Mouse (Mus musculus): ENCODE data around the gene Il33. TPM values are rescaled to one million over a fixed set of nuclear protein-coding genes. Genes with fewer than 3 reads are reported as not detected.

Gene Il33
- polyA plus RNA-seq, 1 experiment = 3.3 TPM

DNA sequence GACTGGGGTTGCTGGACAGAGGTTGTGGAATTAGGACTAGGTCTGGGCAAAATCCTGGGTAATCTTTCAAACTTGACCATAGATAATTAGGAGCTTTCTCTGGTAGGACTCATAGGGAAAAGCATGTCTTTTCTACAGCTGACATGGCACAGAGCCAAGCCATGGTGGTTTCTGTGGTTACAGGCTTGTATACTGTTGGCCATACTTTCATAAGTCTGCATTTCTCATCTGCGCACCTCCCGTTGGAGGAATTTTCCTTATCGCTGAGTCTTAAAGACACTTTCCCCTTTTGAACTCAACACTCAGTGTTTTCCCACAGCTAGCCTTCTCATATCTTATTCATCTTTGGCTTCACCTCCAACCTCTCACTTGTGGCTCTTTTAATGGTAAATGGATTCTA lies 24.6 kb upstream of the Il33 start:
- TF ChIP-seq CTCF (IDR thresholded peaks at IDR 0.05; ENCODE audit: borderline replicate concordance, control insufficient read depth, extremely low read depth, insufficient read depth, low read length, poor library complexity) (no peak), POLR2A (IDR thresholded peaks at IDR 0.05; ENCODE audit: control insufficient read depth, extremely low read depth, insufficient read depth, low read length, poor library complexity) (no peak)
- no peaks in the 10 kb centered on the region for H3K4me1 ChIP-seq (replicated peaks; ENCODE audit: control insufficient read depth, insufficient read depth, low read length)
- 6% methylated on average over 3 of the region's 3 CpGs for WGBS
- no peak overlapping the region for H3K4me3 ChIP-seq (ENCODE audit: control insufficient read depth, insufficient read depth, low read length)
- no peak overlapping the region for H3K27ac ChIP-seq (ENCODE audit: control insufficient read depth, insufficient read depth, low read length)
- H3K36me3 ChIP-seq (ENCODE audit: control insufficient read depth, insufficient read depth, low read length) = no peaks in the 10 kb centered on the region
- H3K27me3 ChIP-seq (ENCODE audit: control insufficient read depth, insufficient read depth, low read length) = no peaks in the 10 kb centered on the region
- no peak for DNase-seq

DNA sequence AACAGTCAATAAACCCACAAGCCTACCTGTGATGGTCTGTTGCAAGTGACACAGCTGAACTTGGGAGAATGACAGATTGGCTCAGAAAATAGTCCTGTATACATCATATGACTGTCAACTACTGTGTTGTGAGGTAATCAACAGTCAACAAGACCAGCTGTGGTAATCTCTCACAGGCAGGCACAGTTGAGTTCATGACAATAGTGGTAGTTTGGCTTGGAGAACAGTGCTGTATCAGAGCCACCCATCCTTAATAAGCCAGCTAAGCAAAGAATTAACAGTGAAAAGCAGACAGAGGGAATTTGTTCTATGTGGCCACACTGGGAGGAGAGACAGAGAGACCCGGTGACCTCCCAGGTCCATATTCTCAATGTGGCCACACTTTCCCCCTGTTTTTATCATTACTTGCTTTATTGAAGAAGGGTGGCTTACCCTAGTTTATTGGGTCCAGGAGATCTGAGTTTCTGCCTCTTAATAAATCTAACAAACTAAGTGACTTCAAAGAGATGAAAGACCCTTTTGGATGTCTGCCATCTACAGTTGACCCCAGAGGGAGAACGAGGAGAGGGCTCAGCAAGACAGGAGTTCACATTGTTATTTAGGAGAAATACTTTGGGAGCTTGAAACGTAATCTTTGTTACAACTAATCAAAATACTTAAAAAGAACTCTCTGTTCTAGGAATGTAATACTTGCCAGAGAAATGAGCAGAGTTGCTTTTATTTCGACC lies 22.4 kb upstream of the Il33 start:
- H3K27ac ChIP-seq (ENCODE audit: control insufficient read depth, insufficient read depth, low read length) = no peak overlapping the region
- no peak for TF ChIP-seq POLR2A (IDR thresholded peaks at IDR 0.05; ENCODE audit: control insufficient read depth, extremely low read depth, insufficient read depth, low read length, poor library complexity)
- TF ChIP-seq CTCF (IDR thresholded peaks at IDR 0.05; ENCODE audit: borderline replicate concordance, control insufficient read depth, extremely low read depth, insufficient read depth, low read length, poor library complexity) = no peak
- no peaks in the 10 kb centered on the region for H3K4me1 ChIP-seq (replicated peaks; ENCODE audit: control insufficient read depth, insufficient read depth, low read length)
- no peak overlapping the region for H3K4me3 ChIP-seq (ENCODE audit: control insufficient read depth, insufficient read depth, low read length)
- 88% methylated on average over 4 of the region's 4 CpGs for WGBS
- H3K36me3 ChIP-seq (ENCODE audit: control insufficient read depth, insufficient read depth, low read length) = no peaks in the 10 kb centered on the region
- no peaks in the 10 kb centered on the region for H3K27me3 ChIP-seq (ENCODE audit: control insufficient read depth, insufficient read depth, low read length)
- no peak for DNase-seq

DNA sequence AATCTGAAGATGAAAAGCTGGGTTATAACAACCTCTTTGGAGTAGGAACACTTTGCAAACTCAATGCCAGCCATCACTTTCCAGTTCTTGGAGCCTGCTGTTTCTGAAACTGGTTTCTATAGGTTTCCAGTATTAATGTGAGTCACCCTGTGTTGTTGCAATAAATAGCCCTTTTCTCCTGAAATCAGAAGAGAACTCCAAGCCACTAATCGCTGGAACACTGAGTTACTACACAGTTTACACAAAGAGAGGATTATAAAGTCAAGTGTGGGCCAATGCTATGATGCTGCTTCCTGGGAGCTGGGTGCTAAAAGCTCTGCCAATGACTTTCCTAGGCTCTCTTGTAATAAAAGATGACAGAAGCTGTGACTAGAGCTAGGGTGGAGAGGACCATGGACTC lies 19.0 kb upstream of the Il33 start:
- no peak for DNase-seq
- Histone ChIP-seq H3K36me3 (ENCODE audit: control insufficient read depth, insufficient read depth, low read length) (no peaks in the 10 kb centered on the region), H3K4me3 (ENCODE audit: control insufficient read depth, insufficient read depth, low read length) (no peak overlapping the region), H3K27ac (ENCODE audit: control insufficient read depth, insufficient read depth, low read length) (no peak overlapping the region), H3K27me3 (ENCODE audit: control insufficient read depth, insufficient read depth, low read length) (no peaks in the 10 kb centered on the region), H3K4me1 (replicated peaks; ENCODE audit: control insufficient read depth, insufficient read depth, low read length) (no peaks in the 10 kb centered on the region; the same call in 1 of the 2 replicates)
- no peak for TF ChIP-seq POLR2A (IDR thresholded peaks at IDR 0.05; ENCODE audit: control insufficient read depth, extremely low read depth, insufficient read depth, low read length, poor library complexity)
- no peak for TF ChIP-seq CTCF (IDR thresholded peaks at IDR 0.05; ENCODE audit: borderline replicate concordance, control insufficient read depth, extremely low read depth, insufficient read depth, low read length, poor library complexity)
- 94% methylated on average over 1 of the region's 1 CpGs for WGBS

DNA sequence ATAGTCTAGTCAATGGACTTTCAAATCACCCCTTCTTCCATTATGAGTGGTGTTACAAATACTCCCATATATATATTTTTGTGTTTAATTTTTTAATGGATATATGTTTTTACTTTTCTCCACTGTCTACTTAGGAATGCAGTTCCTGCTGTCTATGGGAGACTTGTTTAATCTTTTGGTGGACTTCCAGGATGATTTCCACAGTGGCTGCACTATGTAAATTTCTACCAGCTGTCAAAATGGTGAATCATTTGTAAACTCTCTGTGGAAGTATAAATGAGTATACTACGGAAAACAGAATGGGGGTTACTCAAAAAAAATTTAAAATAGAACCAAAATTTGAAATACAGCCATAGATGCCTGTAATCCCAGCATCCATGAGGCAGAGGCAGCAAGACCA lies 15.7 kb upstream of the Il33 start:
- no peak for TF ChIP-seq POLR2A (IDR thresholded peaks at IDR 0.05; ENCODE audit: control insufficient read depth, extremely low read depth, insufficient read depth, low read length, poor library complexity)
- no peak for TF ChIP-seq CTCF (IDR thresholded peaks at IDR 0.05; ENCODE audit: borderline replicate concordance, control insufficient read depth, extremely low read depth, insufficient read depth, low read length, poor library complexity)
- DNase-seq = no peak
- 96% methylated on average over 1 of the region's 1 CpGs for WGBS
- H3K27me3 ChIP-seq (ENCODE audit: control insufficient read depth, insufficient read depth, low read length) = no peaks in the 10 kb centered on the region
- no peak overlapping the region for H3K4me3 ChIP-seq (ENCODE audit: control insufficient read depth, insufficient read depth, low read length)
- H3K36me3 ChIP-seq (ENCODE audit: control insufficient read depth, insufficient read depth, low read length) = no peaks in the 10 kb centered on the region
- no peaks in the 10 kb centered on the region; the same call in 1 of the 2 replicates for H3K4me1 ChIP-seq (replicated peaks; ENCODE audit: control insufficient read depth, insufficient read depth, low read length)
- no peak overlapping the region for H3K27ac ChIP-seq (ENCODE audit: control insufficient read depth, insufficient read depth, low read length)

DNA sequence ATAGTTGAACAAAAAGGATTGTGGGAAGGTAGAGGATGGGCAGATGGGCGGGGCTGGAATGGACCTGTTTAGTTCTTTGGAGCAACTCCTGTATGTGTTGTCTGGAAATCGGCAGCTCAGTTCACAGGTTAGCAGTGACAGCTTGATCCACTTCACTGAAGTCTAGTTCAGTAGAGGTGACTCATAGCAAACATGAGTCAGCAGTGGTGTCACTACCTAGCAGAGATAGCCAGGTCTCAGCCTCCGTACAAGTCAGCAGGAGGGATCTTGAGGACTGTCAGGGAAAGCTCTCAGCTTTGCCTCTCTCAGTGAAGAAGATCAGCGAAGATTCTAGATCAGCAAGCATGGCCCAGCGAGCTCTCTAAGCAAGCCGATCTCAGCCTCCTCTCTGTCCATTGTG lies 13.0 kb upstream of the Il33 start:
- no peaks in the 10 kb centered on the region for H3K36me3 ChIP-seq (ENCODE audit: control insufficient read depth, insufficient read depth, low read length)

DNA sequence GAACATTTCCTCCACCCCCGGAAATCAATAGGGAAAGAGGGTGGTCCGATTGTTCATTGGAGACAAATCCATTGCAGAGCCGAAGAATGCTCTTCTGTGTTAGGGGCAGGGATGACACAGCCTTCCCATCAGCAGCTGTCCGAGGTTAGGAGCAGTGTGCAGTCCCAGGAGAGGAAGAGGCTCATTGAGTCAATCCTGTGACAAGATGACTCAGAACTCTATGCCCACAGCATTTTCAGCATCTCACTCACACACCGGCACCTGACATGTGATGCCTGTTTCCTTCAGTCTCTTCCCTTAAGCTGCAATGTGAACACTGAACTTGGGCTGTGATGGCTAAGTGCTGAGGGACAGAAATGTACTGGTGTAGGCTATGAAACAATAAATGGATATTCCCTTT lies 7.5 kb upstream of the Il33 start:
- no peak for DNase-seq
- Histone ChIP-seq H3K27ac (ENCODE audit: control insufficient read depth, insufficient read depth, low read length) (no peak overlapping the region), H3K4me1 (replicated peaks; ENCODE audit: control insufficient read depth, insufficient read depth, low read length) (no peaks in the 10 kb centered on the region), H3K36me3 (ENCODE audit: control insufficient read depth, insufficient read depth, low read length) (no peaks in the 10 kb centered on the region), H3K4me3 (ENCODE audit: control insufficient read depth, insufficient read depth, low read length) (no peak overlapping the region), H3K27me3 (ENCODE audit: control insufficient read depth, insufficient read depth, low read length) (no peaks in the 10 kb centered on the region)
- TF ChIP-seq CTCF (IDR thresholded peaks at IDR 0.05; ENCODE audit: borderline replicate concordance, control insufficient read depth, extremely low read depth, insufficient read depth, low read length, poor library complexity) (no peak), POLR2A (IDR thresholded peaks at IDR 0.05; ENCODE audit: control insufficient read depth, extremely low read depth, insufficient read depth, low read length, poor library complexity) (no peak)
- WGBS = 79% methylated on average over 5 of the region's 5 CpGs

More for the DNA sequence above, 13.0 kb upstream of the Il33 start:
- DNase-seq = no peak
- TF ChIP-seq POLR2A (IDR thresholded peaks at IDR 0.05; ENCODE audit: control insufficient read depth, extremely low read depth, insufficient read depth, low read length, poor library complexity) = no peak
- TF ChIP-seq CTCF (IDR thresholded peaks at IDR 0.05; ENCODE audit: borderline replicate concordance, control insufficient read depth, extremely low read depth, insufficient read depth, low read length, poor library complexity) = no peak
- Histone ChIP-seq H3K4me3 (ENCODE audit: control insufficient read depth, insufficient read depth, low read length) (no peak overlapping the region), H3K27me3 (ENCODE audit: control insufficient read depth, insufficient read depth, low read length) (no peaks in the 10 kb centered on the region), H3K4me1 (replicated peaks; ENCODE audit: control insufficient read depth, insufficient read depth, low read length) (no peaks in the 10 kb centered on the region; the same call in 1 of the 2 replicates), H3K27ac (ENCODE audit: control insufficient read depth, insufficient read depth, low read length) (no peak overlapping the region)
- WGBS = 92% methylated on average over 6 of the region's 6 CpGs

All from thymus, adult 2 months (tissue).